Mouse (Mus musculus) adrenal gland, adult 2 months (tissue): ENCODE measurements around the gene Prkca. TPM values are rescaled to one million over a fixed set of nuclear protein-coding genes. Genes with fewer than 3 reads are reported as not detected.

Source experiments
- DNase-seq: peaks from one replicate; pipeline ENCODE4 v3.0.0; 2021
- polyA plus RNA-seq: library from polyadenylated mRNA; depleted of rRNA; stranded (reverse); fragments of >200 nt; gene quantifications from 2 replicates; pipeline ENCODE4 v1.2.3, GENCODE M21; 2012
- total RNA-seq, 2 experiments: library from RNA; stranded (reverse); gene quantifications; 2 replicates each; pipeline ENCODE4 v1.2.3; 2021

The Prkca gene
- total and polyA plus RNA-seq, 3 experiments: 1.3 to 9.7 (median 8.5) TPM

DNA sequence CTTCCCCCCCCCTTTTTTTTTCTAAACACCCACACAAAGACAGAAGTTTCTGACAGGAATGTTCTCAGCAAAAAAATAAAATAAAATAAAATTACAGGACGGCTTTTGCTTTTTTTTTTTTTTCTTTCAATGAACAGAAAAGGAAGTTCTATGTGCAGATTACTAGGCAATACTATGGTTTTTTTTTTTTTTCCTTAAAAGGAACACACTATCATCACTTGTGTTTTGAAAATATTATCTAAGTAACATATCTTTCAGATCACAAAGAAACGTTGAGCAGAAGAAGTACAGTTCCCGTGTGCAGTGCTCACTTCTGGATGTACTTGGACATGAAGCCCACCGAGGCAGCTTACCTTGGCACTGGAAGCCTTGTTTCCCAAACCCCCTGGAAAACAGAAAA, 3.4 kb downstream of the Prkca start:
- DNase-seq: no peak

GRCm38 (mm10) chr11:108336445-108336844, 7.3 kb downstream of the Prkca start:
- no peak for DNase-seq

DNA sequence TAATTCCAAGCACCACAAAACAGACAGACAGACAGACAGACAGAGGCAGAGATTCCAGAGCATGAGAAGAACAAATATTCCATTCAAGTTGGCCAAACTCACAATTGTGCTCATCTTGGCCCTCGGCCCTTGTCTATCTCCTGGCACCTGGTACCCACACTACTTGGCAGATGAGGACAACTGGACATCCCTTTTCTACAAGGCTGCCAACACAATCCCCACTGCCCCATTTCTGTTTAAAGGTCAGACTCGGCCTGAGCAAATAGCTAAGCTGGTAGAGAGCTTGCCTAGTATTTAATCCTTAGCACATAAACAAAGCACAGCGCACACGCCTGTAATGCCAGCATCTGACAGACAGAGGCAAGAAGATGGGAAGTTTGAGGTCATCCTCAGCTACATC, 8.2 kb downstream of the Prkca start:
- DNase-seq: no peak

GRCm38 (mm10) chr11:108334658-108335057, 9.1 kb downstream of the Prkca start:
- no peak for DNase-seq

DNA sequence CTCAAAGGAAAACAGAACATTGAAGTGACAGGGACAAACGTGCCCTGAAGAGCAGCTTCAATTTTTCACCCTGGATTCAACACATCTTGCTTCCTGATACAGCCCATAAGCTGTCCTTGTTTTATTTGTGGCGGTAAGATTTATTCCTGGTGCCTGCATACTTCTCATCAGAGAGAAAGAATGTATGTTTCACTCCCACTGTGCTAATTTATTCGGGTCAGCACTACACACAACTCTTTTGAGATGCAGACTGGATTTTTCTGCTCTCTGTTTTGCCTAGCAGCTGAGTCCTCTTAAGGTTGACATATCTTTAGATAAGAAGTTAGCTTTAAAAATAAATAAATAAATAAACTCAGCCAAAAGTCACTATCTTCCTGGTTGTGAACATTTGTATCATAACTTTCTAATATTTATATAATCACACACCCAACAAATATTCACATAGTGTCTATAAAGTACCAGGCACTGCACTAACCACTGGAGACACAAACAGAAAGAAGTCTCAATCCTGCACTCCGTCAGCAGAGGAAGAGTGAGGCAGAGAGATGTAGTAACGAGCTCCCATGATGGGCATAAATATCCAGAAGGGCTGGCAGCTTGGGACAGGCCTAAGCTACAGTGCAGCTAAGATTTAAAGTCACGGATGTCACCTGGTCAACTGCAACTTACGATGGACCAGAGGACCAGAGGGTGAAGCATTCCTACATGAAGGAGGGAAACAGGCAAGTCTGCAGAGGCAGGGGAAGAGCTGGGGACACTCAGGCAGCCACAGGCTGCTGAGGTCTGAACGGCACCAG, 9.9 kb downstream of the Prkca start:
- DNase-seq: no peak

- no peak for DNase-seq
These were observed 10.7 kb downstream of the Prkca start for GRCm38 (mm10) chr11:108333006-108333405.

DNA sequence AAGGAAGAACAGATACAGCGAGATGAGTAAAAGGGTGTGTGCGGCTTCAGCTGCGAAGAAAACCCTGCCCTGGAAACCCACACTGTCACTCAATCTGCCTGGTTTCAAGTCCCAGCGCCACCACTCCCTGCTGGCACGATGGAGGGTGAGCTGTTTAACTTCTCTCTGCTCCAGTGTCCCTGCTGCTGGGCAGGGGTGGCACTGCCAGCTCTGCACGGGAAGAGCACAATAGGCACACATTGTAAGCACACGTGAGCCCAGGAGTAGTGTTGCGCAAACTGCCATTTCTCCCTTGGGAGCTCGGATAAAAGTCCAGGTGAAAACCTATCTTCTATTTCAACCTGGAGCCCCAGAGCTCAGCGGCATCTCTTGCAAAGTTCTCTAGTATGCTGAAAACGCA, 12.9 kb downstream of the Prkca start:
- no peak for DNase-seq

GRCm38 (mm10) chr11:108325943-108326342, 17.8 kb downstream of the Prkca start:
- no peak for DNase-seq

GRCm38 (mm10) chr11:108322156-108322555, 21.6 kb downstream of the Prkca start:
- DNase-seq: no peak

DNA sequence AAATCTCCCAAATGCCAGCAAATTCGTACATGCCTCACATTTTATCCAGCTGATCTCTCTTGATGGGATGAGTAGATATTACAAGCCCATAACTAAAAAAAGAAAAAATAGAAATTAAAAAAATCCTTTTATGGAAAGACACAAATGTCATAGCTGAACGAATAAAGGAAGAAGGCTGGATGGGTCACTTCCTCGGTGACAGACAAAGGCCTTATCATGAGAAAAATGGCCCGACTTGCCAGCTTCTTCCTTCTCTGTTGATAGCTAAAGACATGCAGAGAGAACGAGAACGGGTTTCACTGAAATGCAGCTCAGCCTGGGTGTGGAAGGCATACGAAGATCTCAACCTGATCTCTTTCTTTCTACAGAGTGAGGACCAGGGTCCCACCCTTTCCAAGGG, 23.2 kb downstream of the Prkca start:
- DNase-seq: no peak

GRCm38 (mm10) chr11:108319162-108319561, 24.6 kb downstream of the Prkca start:
- no peak for DNase-seq

DNA sequence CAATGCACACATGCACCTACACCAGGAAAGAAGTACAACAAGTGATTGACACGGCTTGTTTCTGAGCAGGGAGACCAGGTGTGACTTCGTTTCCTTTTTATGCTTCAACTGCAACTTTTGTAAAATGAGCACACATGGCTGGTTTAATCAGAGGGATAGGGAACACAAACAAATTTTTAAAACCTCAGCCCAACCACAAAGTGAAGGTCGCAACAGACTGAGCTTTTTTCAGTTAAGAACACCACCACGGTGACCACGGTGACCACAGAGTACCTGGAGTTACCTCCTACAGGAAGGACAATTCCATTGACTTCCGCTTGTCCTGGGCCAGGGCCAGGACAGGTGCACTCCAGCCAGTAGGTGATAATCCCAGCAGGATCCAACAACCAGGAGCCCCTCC, 25.9 kb downstream of the Prkca start:
- DNase-seq: no peak

DNA sequence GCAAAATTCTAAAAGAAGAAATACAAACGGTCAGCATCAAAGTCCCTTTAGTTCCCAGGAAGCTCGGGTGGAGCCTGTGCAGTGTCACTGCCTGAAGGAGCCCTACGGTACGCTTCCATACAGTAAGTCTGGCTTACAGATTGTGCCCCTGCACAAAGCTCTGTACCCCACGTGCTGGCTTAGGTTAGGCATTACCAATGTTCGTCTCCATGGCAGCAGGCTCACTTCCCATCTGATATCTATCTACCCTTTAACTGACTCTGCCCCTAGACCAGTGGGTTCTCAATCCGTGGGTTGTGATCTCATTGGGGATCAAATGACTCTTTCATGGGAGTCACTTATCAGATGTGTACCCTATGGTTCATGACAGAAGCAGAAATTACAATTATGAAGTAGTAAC, 28.0 kb downstream of the Prkca start:
- DNase-seq: no peak

GRCm38 (mm10) chr11:108312516-108312915, 31.2 kb downstream of the Prkca start:
- DNase-seq: no peak

DNA sequence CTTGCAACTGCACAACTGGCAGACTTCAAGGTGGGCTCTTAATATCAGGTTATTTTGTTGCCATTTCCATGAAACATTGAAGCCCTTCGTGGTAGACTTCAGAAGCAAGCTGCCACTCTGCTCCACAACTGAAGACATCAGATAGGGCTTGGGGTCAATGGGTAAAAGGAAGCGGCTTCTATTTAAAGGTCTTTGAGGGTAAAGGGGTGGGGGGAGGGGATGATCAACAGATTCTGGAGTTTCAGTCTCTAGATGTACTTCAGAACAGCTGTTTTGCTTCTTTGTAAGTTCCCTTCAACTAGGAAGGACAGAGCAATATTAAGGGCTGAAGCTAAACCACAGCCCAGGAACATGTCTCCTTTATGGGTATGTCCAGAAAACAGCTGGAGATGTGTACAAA, 31.8 kb downstream of the Prkca start:
- DNase-seq: no peak

GRCm38 (mm10) chr11:108309791-108310190, 33.9 kb downstream of the Prkca start:
- no peak for DNase-seq

GRCm38 (mm10) chr11:108308253-108308652, 35.5 kb downstream of the Prkca start:
- DNase-seq: no peak

GRCm38 (mm10) chr11:108307258-108307657, 36.5 kb downstream of the Prkca start:
- peak; percentile 23 for DNase-seq

DNA sequence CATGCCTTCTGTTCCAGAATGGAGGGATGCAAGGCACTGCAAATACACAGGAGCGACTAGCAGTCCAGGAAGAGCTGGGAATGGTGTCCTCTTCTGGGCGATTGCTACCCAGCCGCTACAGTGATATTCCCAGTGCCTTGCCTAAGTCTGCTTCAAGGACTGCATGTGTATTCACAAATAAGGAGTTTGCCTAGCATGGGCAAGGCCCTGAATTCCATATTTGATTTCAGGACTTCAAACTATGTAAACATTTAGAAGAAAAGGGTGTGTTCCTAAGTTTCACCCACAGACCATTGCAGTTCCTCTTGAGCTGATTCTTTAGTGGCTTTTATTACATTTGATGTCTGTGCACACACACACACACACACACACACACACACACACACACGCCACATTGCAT, 39.9 kb downstream of the Prkca start:
- no peak for DNase-seq

- no peak for DNase-seq
These were observed 41.8 kb downstream of the Prkca start for GRCm38 (mm10) chr11:108301796-108302490.

GRCm38 (mm10) chr11:108301036-108301435, 42.7 kb downstream of the Prkca start:
- DNase-seq: no peak

DNA sequence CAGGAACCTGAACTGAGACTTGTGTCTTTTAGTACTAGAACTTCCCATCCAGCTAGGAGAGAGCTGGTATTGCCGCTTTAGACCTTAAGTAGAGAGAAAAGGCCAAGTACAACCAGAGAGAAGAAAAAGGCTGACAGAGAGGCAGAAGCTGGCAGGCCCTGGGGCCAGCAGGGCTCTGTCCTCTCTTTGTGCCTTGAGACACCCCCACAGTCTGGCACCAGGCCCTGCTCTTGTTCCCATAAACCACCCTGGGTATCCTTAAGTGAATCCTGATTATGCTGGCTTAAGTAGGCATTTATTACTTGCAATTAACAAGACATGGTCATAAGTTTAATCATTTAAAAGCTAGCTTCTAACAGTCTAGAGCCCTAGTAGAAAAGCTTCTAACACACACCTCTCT, 43.3 kb downstream of the Prkca start:
- DNase-seq: no peak

- no peak for DNase-seq
These were observed 43.8 kb downstream of the Prkca start for GRCm38 (mm10) chr11:108299913-108300312.

GRCm38 (mm10) chr11:108297956-108298355, 45.8 kb downstream of the Prkca start:
- no peak for DNase-seq
